Mouse (Mus musculus) bone marrow, adult 2 months (tissue): ENCODE measurements around the gene Dennd2c. TPM values are rescaled to one million over a fixed set of nuclear protein-coding genes. Genes with fewer than 3 reads are reported as not detected.
"Not testable (repeated sequence)": the region's sequence is repeated elsewhere in the genome, so short reads cannot be mapped to it uniquely, and the experiment has no call there.

Experiments used
- H3K27ac ChIP-seq: fragments of 200-500 bp; 2 replicates; pipeline ENCODE4 v1.5.1; 2012; ENCODE audit warnings: low read depth, mild to moderate bottlenecking, control low read depth, inconsistent platforms, low read length; ENCODE audit not compliant: control insufficient read depth, poor library complexity, insufficient read depth
- H3K4me1 ChIP-seq: fragments of 200-500 bp; 2 replicates; pipeline ENCODE4 v1.6.1; 2011; ENCODE audit warnings: low read length; ENCODE audit not compliant: control insufficient read depth, insufficient read depth
- H3K4me3 ChIP-seq: fragments of 200-500 bp; replicated peaks from 2 replicates; pipeline ENCODE3; 2011; ENCODE audit warnings: mild to moderate bottlenecking, low read depth, low read length, control low read depth; ENCODE audit not compliant: control insufficient read depth
- CTCF ChIP-seq: fragments of 200-500 bp; IDR thresholded peaks from 2 replicates; pipeline ENCODE4 v1.5.1; 2011; ENCODE audit warnings: low read length, control low read depth; ENCODE audit not compliant: control insufficient read depth, insufficient read depth
- POLR2A ChIP-seq: fragments of 200-500 bp; IDR thresholded peaks from 2 replicates; pipeline ENCODE4 v1.6.1; 2011; ENCODE audit warnings: low read depth, mild to moderate bottlenecking, control low read depth, low read length, borderline replicate concordance; ENCODE audit not compliant: control insufficient read depth
- WGBS: fragments of 180-500 bp; shearing (Covaris S2); methylation state at CpG from one replicate; pipeline ENCODE4 v1.1.7; 2018; 5-methylcytosine and 5-hydroxymethylcytosine counted together
- polyA plus RNA-seq: library from polyadenylated mRNA; stranded (reverse); fragments of >200 nt; gene quantifications from 2 replicates; pipeline ENCODE4 v1.2.4, GENCODE M21; 2011; ENCODE audit warnings: low replicate concordance; ENCODE audit not compliant: missing spikeins, insufficient read depth, insufficient read length

Gene Dennd2c
- polyA plus RNA-seq, 1 experiment, result 12.8 TPM

DNA sequence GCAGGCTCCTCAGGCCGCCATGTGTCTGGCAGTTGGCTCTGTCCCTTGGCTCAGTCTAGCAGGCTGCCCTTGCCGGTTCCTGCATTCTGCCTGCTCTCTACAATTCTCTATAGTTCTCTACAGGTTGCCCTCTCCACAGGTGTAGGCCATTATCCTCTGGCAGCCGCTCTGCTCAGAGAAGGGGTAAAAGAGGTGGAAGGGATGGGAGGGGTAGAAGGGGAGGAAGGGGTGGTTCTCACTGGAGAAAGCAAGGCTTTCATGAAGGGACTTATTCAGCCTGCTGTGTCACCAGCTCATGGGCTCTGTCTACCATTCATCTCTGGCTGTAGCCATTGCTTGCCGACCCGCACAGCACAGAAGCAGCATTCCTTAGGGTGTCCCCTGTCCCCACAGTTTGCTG is 86.0 kb downstream of the Dennd2c start:
- Histone ChIP-seq H3K27ac (no peak overlapping the region), H3K4me1 (no peaks in the 10 kb centered on the region), H3K4me3 (no peak overlapping the region)
- TF ChIP-seq CTCF, result no peak
- TF ChIP-seq POLR2A, result no peak
- 87% methylated on average over 5 of the region's 5 CpGs for WGBS

DNA sequence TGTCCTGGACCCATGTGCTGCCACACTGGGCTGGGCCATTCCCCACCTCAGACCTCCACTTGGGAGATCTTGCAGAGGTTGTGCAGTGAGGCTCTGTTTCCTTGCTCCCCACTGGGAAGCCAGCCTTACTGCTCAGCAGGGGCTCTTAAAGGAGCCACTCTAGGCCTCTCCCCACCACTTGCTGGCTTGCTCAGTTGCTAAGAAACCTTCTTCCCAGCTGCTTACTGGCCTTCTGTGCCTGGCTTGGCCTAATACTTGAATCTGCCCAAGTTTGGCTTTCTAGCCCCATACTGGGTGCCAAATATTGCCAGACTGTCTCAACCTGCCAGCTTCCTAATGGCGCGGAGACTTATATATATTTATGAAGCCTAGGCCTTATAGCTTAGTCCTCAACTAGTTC is 86.5 kb downstream of the Dennd2c start:
- Histone ChIP-seq H3K4me3 (no peak overlapping the region), H3K27ac (no peak overlapping the region)
- 93% methylated on average over 2 of the region's 2 CpGs for WGBS

DNA sequence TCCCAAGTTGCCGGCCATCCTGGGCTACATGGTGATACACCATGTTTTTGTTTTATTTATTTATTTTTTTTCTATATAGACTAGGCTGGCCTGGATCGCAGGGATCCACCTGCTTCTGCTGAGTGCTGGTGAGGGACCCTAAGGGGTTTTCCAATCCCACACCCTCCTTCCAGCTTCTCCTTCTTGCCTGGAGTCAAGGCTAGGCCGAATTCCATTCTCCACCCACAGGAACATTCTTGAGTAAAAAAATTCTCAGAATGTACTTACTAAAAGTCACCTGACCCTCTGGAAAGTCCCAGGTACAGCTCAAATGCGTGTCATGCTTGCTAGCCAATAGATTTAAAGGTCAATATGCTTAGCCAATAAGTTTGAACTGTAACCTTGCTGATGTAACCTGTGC is 89.8 kb downstream of the Dennd2c start:
- 85% methylated on average over 4 of the region's 4 CpGs for WGBS
- no peak overlapping the region for H3K27ac ChIP-seq
- no peak for TF ChIP-seq CTCF
- TF ChIP-seq POLR2A, result no peak
- H3K4me1 ChIP-seq, result no peaks in the 10 kb centered on the region; the same call in 1 of the 2 replicates
- H3K4me3 ChIP-seq, result no peak overlapping the region

More for the DNA sequence above, 86.5 kb downstream of the Dennd2c start:
- H3K4me1 ChIP-seq, result no peaks in the 10 kb centered on the region
- no peak for TF ChIP-seq CTCF
- no peak for TF ChIP-seq POLR2A

- TF ChIP-seq CTCF, result no peak
- no peak for TF ChIP-seq POLR2A
- Histone ChIP-seq H3K27ac (no peak overlapping the region), H3K4me3 (no peak overlapping the region), H3K4me1 (no peaks in the 10 kb centered on the region; the same call in 1 of the 2 replicates)
- 4% methylated on average over 1 of the region's 1 CpGs for WGBS
Measured at GRCm38 (mm10) chr3:103193186-103193585, 90.8 kb downstream of the Dennd2c start.

DNA sequence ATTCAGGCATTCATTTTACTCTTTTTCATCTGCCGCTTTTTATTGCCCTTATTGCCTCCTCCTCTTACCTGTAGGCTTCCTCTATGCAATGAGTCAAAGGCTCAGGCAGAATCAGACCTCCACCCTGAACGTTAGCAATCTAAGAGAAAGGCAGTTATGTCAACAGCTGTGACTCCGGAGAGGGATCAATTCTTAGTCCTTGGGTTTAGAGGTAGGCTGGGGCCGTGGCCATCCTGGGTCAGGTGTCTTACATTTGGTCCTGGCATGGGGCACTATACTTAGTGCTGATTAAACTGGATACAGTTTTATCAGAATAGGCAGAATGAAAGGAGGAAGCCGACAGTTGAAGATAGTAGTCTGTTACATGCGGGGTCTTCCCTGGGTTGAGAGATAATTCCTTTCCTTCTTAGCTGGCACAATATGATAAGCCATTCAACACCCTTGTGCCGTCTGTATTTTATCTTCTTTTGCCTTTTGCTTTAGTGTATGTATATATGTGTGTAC is 94.0 kb downstream of the Dennd2c start:
- Histone ChIP-seq H3K4me3 (no peak overlapping the region), H3K27ac (no peak overlapping the region), H3K4me1 (no peaks in the 10 kb centered on the region; the same call in 1 of the 2 replicates)
- 58% methylated on average over 7 of the region's 7 CpGs for WGBS
- no peak for TF ChIP-seq CTCF
- TF ChIP-seq POLR2A, result no peak

DNA sequence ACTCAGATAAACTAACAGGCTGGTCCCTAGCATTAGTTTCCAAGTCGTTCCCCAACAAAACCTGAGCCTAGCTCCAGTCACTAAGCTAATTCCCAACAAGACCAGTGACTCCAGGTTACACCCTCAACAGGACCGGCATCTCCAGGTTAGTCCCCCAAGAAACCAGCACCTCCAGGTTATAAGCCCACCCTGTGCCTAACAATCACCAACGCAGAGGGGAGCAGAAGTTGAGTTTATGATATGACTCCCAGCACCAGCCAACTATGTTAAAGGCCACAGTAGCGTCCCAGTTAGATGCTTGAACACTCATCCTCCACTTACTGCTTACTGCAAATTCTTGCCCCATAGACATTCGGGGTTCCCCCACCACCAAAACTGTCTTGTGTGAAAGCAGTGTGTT is 97.0 kb downstream of the Dennd2c start:
- TF ChIP-seq CTCF, result no peak
- TF ChIP-seq POLR2A, result no peak
- no peaks in the 10 kb centered on the region; the same call in 1 of the 2 replicates for H3K4me1 ChIP-seq
- no peak overlapping the region for H3K4me3 ChIP-seq
- no peak overlapping the region for H3K27ac ChIP-seq
- WGBS, result 82% methylated on average over 5 of the region's 5 CpGs

DNA sequence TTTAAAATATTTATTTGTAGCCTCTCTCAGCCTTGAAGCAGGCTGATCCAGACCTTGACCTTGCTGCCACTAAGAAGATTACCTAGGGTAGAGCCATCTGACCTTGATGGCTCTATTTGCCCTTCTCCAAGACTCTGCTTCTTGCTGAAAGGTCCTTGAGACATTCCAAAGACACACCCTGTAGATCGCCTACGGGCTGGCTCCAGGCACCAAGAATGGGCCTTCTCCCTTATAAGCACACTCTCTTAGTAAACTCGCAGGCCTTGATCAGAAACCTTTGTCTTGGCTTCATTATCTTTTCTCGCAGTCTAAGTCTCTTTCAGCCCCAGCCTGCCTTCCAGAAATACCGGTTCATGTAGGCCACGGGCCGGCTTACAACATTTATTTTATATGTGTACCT is 98.7 kb downstream of the Dennd2c start:
- WGBS, result 86% methylated on average over 7 of the region's 7 CpGs
- not testable (repeated sequence) for H3K4me3 ChIP-seq, H3K27ac ChIP-seq, H3K4me1 ChIP-seq

GRCm38 (mm10) chr3:103203554-103203953 is 101.2 kb downstream of the Dennd2c start:
- Histone ChIP-seq H3K4me3 (no peak overlapping the region), H3K27ac (no peak overlapping the region), H3K4me1 (peaks cover 2% of the 10 kb centered on the region)
- TF ChIP-seq POLR2A, result no peak
- no peak for TF ChIP-seq CTCF
- 88% methylated on average over 1 of the region's 1 CpGs for WGBS

GRCm38 (mm10) chr3:103204445-103204844 is 102.0 kb downstream of the Dennd2c start:
- 81% methylated on average over 3 of the region's 3 CpGs for WGBS
- peaks cover 2% of the 10 kb centered on the region for H3K4me1 ChIP-seq
- H3K4me3 ChIP-seq, result no peak overlapping the region
- no peak overlapping the region for H3K27ac ChIP-seq
- TF ChIP-seq POLR2A (no peak), CTCF (no peak)
